Mouse (Mus musculus): ENCODE measurements at regions not wholly inside any gene's neighbourhood (a gene's known extent, or its start where the extent isn't known, plus 50 kb on each side); places are given as distances from the start of the nearest gene placed in this dataset.
A peak's percentile ranks its signal among the peaks of the same experiment; 100 is the strongest.

DNA sequence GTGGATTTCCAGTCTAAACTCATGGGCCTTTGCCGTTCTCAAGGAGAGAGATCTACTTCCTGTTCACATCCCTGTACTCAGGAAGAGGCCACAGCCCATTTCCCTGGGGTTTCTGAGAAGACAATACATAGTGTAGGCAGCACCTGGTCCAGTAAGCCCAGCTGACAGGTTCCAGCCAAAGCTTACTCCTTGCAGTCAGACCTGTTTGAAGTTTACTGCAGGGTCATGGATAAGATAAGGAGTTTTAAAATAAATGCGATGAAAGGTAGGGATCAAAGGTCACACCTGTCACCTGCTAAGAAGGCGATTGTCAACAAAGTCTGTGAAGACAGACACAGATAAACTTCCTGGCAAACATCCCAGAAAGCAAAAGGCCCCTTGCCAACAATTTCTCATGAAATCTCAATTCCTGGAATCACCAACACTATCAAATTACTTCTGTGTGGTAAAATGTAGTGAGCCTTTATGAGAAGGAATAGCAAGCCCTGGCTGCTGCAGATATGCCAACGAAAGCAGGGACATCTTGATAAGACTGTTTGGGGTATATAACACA, 227.5 kb downstream of the Sp3 start:
- Histone ChIP-seq H3K9me3 (replicated peaks; ENCODE audit: control insufficient read depth, low read length) (peaks cover 5% of the 10 kb centered on the region; the same call in 1 of the 2 replicates), H3K27ac (ENCODE audit: low read length) (peak overlapping the region; percentile 93), H3K9ac (ENCODE audit: low read length) (peak overlapping the region; percentile 47; the same call in 1 of the 2 replicates), H3K27me3 (ENCODE audit: control insufficient read depth, insufficient read depth, low read length) (no peaks in the 10 kb centered on the region), H3K4me2 (ENCODE audit: low read depth, low read length) (peak overlapping the region; percentile 14; the same call in 1 of the 2 replicates), H3K4me1 (ENCODE audit: control insufficient read depth, insufficient read depth, low read length) (peaks cover 20% of the 10 kb centered on the region), H3K4me3 (ENCODE audit: low read length) (no peak overlapping the region), H3K36me3 (ENCODE audit: control insufficient read depth, insufficient read depth) (no peaks in the 10 kb centered on the region)
- WGBS: 7% methylated on average over 4 of the region's 4 CpGs
- peak; percentile 87 for ATAC-seq (replicated peaks; ENCODE audit: extremely low read depth, insufficient read depth, low FRiP score)

DNA sequence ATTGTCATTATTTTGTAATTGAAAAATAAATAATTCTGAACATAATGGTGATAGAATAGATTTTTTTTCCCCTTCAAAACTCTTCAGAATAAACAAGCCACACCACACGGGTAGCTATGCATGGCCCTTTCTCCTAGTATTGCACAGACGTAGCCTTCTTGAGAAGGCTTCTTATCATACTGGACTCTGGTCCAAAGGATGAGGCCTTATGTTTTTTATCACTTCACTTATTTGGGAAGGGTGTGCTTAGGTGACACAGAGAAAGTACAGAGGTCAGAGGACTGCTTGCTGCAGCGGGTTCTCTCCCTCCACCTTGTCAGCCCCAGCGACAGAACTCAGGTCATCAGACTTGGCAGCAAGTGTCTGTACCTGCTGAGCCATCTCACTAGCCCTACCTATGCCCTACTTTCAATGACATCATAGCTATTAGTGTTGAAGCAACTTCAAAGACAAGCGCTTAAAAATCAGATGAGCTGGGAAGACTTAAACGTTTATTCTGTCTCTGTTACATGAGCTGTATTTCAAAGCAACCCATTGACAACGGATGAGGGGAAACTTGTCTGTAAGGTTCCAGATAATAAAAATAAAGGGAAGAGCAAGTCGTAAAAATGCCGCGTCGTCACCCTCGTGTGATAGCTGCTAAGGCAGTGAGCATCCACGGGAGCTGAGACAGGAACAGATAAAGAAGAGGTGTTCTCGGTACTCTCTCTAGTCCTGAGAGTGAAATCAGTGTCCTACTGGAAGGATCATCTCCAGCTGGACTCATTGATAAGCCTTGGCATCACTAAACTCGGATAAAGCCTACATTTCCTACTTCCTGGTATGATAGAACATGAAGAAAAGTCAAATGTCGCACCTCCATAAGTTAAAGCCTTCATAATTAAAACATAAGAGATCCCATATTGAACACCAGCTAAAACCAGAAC, 226.2 kb downstream of the Sp3 start:
- Histone ChIP-seq H3K9ac (ENCODE audit: low read length) (no peak overlapping the region), H3K4me1 (ENCODE audit: control insufficient read depth, insufficient read depth, low read length) (peaks cover 20% of the 10 kb centered on the region), H3K27ac (ENCODE audit: low read length) (peak overlapping the region; percentile 93), H3K9me3 (replicated peaks; ENCODE audit: control insufficient read depth, low read length) (peaks cover 5% of the 10 kb centered on the region; the same call in 1 of the 2 replicates), H3K4me3 (ENCODE audit: low read length) (no peak overlapping the region), H3K4me2 (ENCODE audit: low read depth, low read length) (no peak overlapping the region), H3K27me3 (ENCODE audit: control insufficient read depth, insufficient read depth, low read length) (no peaks in the 10 kb centered on the region), H3K36me3 (ENCODE audit: control insufficient read depth, insufficient read depth) (no peaks in the 10 kb centered on the region)
- no peak for ATAC-seq (replicated peaks; ENCODE audit: extremely low read depth, insufficient read depth, low FRiP score)
- 63% methylated on average over 16 of the region's 16 CpGs for WGBS

DNA sequence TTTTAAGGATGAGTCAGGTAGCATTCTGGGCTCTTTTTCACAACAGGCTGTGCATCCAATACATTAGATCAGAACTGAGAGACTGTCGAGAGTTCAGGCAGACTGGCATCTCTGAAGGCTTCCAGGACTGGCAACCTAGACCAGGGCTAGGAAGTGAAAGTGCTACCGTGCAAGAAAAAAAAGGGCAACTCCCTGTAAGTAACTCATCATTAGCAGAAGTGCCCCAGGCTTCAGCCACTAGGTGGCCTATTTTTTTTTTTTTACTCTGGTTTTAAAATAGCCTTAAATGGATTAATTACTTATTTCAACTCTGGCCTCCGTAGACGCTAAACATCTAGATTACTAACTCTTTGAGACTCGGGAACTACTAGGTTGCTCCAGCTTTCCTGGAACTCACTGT, 216.8 kb downstream of the Sp3 start:
- Histone ChIP-seq H3K4me3 (ENCODE audit: low read length) (no peak overlapping the region), H3K27me3 (ENCODE audit: control insufficient read depth, insufficient read depth, low read length) (no peaks in the 10 kb centered on the region), H3K4me2 (ENCODE audit: low read depth, low read length) (no peak overlapping the region), H3K9me3 (replicated peaks; ENCODE audit: control insufficient read depth, low read length) (no peaks in the 10 kb centered on the region), H3K9ac (ENCODE audit: low read length) (no peak overlapping the region), H3K36me3 (ENCODE audit: control insufficient read depth, insufficient read depth) (no peaks in the 10 kb centered on the region), H3K27ac (ENCODE audit: low read length) (no peak overlapping the region), H3K4me1 (ENCODE audit: control insufficient read depth, insufficient read depth, low read length) (no peaks in the 10 kb centered on the region)
- ATAC-seq (replicated peaks; ENCODE audit: extremely low read depth, insufficient read depth, low FRiP score): no peak
- WGBS: 81% methylated on average over 5 of the region's 5 CpGs

DNA sequence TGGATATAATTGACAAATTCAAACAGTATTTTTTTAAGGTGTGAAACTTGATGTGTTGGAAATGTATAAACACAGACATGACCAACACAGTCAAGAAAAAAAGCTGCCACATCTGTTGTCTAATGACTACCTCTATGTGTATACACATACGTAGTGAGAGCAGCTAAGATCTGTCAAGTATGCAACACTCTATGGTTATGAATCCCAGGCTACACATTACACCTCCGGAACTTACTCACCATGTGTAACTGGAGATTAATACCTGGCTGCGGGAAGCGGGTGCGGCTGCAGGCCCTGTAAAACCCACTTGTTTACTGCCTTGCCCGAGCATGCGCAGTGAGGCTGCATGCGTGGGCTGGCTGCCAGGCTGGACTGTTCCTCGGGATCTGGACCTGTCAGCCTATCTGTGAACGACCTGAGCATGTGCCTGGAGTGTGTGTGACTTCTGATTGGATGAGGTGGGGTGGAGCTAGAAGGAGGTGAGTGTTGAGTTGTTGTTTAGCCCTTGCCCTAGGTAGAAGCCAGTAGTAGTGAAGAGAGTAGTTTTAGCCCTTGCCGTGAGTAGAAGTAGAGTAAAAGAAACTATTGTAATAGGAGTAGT, 211.1 kb downstream of the Sp3 start:
- H3K4me2 ChIP-seq (ENCODE audit: low read depth, low read length): no peak overlapping the region
- H3K4me3 ChIP-seq (ENCODE audit: low read length): no peak overlapping the region
- peaks cover 2% of the 10 kb centered on the region; the same call in 1 of the 2 replicates for H3K4me1 ChIP-seq (ENCODE audit: control insufficient read depth, insufficient read depth, low read length)
- H3K9me3 ChIP-seq (replicated peaks; ENCODE audit: control insufficient read depth, low read length): no peaks in the 10 kb centered on the region
- ATAC-seq (replicated peaks; ENCODE audit: extremely low read depth, insufficient read depth, low FRiP score): no peak
- no peak overlapping the region for H3K27ac ChIP-seq (ENCODE audit: low read length)
- H3K36me3 ChIP-seq (ENCODE audit: control insufficient read depth, insufficient read depth): no peaks in the 10 kb centered on the region
- H3K27me3 ChIP-seq (ENCODE audit: control insufficient read depth, insufficient read depth, low read length): no peaks in the 10 kb centered on the region
- 67% methylated on average over 11 of the region's 11 CpGs for WGBS
- H3K9ac ChIP-seq (ENCODE audit: low read length): no peak overlapping the region

DNA sequence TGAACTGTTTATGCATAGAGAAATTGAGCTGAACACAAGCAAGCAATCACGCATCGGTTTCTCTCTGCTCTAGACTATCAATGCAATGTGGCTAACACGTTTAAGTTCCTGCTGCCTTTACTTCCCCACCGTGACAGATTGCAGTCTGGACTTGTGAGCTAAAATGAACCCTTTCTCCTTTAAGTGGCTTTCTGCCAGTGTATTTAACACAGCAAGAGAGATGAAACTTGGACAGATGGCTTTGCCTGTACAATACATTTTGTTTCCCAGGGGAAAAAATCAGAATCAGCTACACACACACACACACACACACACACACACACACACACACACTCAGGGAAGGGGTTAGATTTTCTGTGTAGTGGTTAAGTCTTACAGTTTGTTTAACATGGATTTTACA, 206.8 kb downstream of the Sp3 start:
- H3K36me3 ChIP-seq (ENCODE audit: control insufficient read depth, insufficient read depth): no peaks in the 10 kb centered on the region
- no peak overlapping the region for H3K27ac ChIP-seq (ENCODE audit: low read length)
- H3K27me3 ChIP-seq (ENCODE audit: control insufficient read depth, insufficient read depth, low read length): no peaks in the 10 kb centered on the region
- H3K4me1 ChIP-seq (ENCODE audit: control insufficient read depth, insufficient read depth, low read length): peaks cover 2% of the 10 kb centered on the region
- H3K9me3 ChIP-seq (replicated peaks; ENCODE audit: control insufficient read depth, low read length): no peaks in the 10 kb centered on the region
- no peak overlapping the region for H3K9ac ChIP-seq (ENCODE audit: low read length)
- H3K4me3 ChIP-seq (ENCODE audit: low read length): no peak overlapping the region
- no peak for ATAC-seq (replicated peaks; ENCODE audit: extremely low read depth, insufficient read depth, low FRiP score)
- 89% methylated on average over 4 of the region's 4 CpGs for WGBS
- H3K4me2 ChIP-seq (ENCODE audit: low read depth, low read length): no peak overlapping the region

DNA sequence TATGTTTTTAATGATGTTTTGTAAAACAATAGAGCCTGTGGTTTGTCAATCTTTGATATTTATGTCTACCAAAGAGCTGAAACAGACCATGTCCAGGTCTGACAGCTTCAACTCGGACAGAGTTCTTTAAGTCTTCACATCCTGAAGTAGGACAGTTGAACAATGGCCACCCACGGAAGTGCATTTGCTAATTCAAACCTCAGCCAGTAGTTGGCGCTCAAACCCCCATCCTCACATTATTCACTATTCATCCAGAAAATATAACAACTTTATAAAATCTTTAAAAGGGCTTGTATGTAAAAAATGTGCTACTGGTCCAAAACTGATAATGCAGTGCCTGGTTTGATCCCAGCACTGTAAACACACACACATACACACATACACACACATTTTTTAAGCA, 202.9 kb downstream of the Sp3 start:
- no peak overlapping the region for H3K9ac ChIP-seq (ENCODE audit: low read length)
- no peaks in the 10 kb centered on the region; the same call in 1 of the 2 replicates for H3K9me3 ChIP-seq (replicated peaks; ENCODE audit: control insufficient read depth, low read length)
- no peak for ATAC-seq (replicated peaks; ENCODE audit: extremely low read depth, insufficient read depth, low FRiP score)
- no peaks in the 10 kb centered on the region for H3K36me3 ChIP-seq (ENCODE audit: control insufficient read depth, insufficient read depth)
- no peaks in the 10 kb centered on the region for H3K27me3 ChIP-seq (ENCODE audit: control insufficient read depth, insufficient read depth, low read length)
- no peak overlapping the region for H3K27ac ChIP-seq (ENCODE audit: low read length)
- H3K4me1 ChIP-seq (ENCODE audit: control insufficient read depth, insufficient read depth, low read length): peaks cover under 1% of the 10 kb centered on the region
- no peak overlapping the region for H3K4me3 ChIP-seq (ENCODE audit: low read length)
- 56% methylated on average over 3 of the region's 3 CpGs for WGBS
- H3K4me2 ChIP-seq (ENCODE audit: low read depth, low read length): no peak overlapping the region

DNA sequence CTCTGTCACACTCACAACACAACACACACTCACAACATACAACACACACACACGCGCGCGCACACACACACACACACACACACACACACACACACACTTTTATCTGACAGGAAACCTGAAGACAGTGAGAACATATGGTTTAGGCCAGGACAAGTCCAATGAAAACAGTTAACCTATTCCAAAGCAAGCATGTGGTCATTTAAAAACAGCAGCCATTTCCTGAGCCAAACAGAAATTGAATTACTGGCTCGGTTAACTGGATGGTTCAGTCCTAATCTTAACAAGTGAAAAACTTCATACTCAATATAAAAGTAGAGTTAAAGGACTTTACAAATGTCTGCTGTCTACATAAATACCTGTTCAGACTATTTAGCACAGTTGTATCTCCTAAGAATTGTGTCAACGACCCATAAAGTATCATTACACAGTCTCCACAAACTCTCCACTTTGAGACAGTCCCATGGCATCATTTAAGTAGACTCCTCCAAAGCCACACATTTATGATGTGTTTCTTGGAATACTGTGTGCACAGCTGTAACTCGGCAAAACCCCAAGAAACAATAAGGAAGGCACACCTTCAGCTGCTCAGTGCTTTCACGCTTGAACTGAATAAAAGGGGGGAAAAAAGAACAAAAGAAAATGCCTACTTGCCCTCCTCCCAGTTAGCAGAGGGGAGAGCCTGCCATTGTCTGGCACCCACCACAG, 202.3 kb downstream of the Sp3 start:
- 72% methylated on average over 8 of the region's 8 CpGs for WGBS

DNA sequence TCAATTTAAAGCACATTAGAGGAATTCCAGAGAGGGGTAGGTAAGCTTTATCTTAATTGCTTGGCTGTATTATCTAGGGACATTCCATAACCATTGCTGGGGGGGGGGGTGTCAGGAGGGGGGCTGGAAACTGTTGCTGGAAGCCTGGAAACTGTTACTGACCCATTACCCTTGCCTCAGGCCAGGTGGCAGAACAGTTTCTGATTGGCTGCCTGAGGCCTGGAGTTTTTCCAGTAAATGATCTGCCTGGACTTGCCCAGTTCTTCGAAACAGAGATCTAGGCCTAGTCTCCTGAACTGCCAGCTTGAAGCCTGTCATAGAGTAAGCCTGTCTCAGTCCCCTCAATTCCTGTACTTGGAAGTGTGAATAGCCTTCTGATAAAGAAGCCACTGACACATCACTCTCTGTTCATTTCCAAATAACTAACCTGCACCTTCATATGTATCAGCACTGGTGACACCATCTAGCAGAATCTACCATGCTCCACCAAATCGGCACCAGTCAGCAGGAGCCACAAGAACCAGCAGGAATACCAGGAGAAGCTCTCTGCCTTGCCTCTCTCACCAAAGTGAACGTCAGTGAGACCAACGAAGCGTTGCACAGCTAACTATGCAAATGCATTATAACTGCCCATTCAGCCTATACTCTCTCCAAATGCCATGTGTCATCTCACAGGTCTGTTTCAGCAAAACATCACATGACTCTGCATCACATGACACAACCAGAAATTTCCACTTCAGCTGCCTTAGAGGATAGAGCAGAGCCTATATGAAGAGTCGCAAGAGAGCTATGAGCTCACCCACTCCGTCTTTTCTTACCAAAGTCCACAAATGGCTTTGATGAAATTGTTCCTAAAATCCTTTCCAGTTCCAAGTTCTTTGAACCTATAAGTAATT, 200.7 kb downstream of the Sp3 start:
- no peak overlapping the region for H3K9ac ChIP-seq (ENCODE audit: low read length)
- H3K9me3 ChIP-seq (replicated peaks; ENCODE audit: control insufficient read depth, low read length): no peaks in the 10 kb centered on the region; the same call in 1 of the 2 replicates
- no peaks in the 10 kb centered on the region for H3K36me3 ChIP-seq (ENCODE audit: control insufficient read depth, insufficient read depth)
- no peak overlapping the region for H3K4me2 ChIP-seq (ENCODE audit: low read depth, low read length)
- no peak overlapping the region for H3K4me3 ChIP-seq (ENCODE audit: low read length)
- 81% methylated on average over 7 of the region's 7 CpGs for WGBS
- H3K27me3 ChIP-seq (ENCODE audit: control insufficient read depth, insufficient read depth, low read length): no peaks in the 10 kb centered on the region
- H3K4me1 ChIP-seq (ENCODE audit: control insufficient read depth, insufficient read depth, low read length): peaks cover 7% of the 10 kb centered on the region
- peak; percentile 52; the same call in 1 of the 2 replicates for ATAC-seq (replicated peaks; ENCODE audit: extremely low read depth, insufficient read depth, low FRiP score)
- peak overlapping the region; percentile 32; the same call in 1 of the 2 replicates for H3K27ac ChIP-seq (ENCODE audit: low read length)

More for the DNA sequence above, 202.3 kb downstream of the Sp3 start:
- Histone ChIP-seq H3K36me3 (ENCODE audit: control insufficient read depth, insufficient read depth) (no peaks in the 10 kb centered on the region), H3K9me3 (replicated peaks; ENCODE audit: control insufficient read depth, low read length) (no peaks in the 10 kb centered on the region; the same call in 1 of the 2 replicates), H3K4me2 (ENCODE audit: low read depth, low read length) (no peak overlapping the region), H3K4me3 (ENCODE audit: low read length) (no peak overlapping the region), H3K4me1 (ENCODE audit: control insufficient read depth, insufficient read depth, low read length) (peaks cover 3% of the 10 kb centered on the region), H3K27ac (ENCODE audit: low read length) (peak overlapping the region; percentile 8; the same call in 1 of the 2 replicates), H3K9ac (ENCODE audit: low read length) (no peak overlapping the region), H3K27me3 (ENCODE audit: control insufficient read depth, insufficient read depth, low read length) (no peaks in the 10 kb centered on the region)
- peak; percentile 65 for ATAC-seq (replicated peaks; ENCODE audit: extremely low read depth, insufficient read depth, low FRiP score)

Data from heart, embryonic 16.5 days (tissue).